Mouse (Mus musculus): ENCODE data around the gene Rnasel. TPM values are rescaled to one million over a fixed set of nuclear protein-coding genes. Genes with fewer than 3 reads are reported as not detected.

Rnasel gene
- 11.0 TPM for polyA plus RNA-seq (2014; fragmentation: Illumina TruSeq; extraction: RNeasy Lipid Tissue Mini Kit (QIAGEN cat#74804); ENCODE audit: low read depth, low replicate concordance)

DNA sequence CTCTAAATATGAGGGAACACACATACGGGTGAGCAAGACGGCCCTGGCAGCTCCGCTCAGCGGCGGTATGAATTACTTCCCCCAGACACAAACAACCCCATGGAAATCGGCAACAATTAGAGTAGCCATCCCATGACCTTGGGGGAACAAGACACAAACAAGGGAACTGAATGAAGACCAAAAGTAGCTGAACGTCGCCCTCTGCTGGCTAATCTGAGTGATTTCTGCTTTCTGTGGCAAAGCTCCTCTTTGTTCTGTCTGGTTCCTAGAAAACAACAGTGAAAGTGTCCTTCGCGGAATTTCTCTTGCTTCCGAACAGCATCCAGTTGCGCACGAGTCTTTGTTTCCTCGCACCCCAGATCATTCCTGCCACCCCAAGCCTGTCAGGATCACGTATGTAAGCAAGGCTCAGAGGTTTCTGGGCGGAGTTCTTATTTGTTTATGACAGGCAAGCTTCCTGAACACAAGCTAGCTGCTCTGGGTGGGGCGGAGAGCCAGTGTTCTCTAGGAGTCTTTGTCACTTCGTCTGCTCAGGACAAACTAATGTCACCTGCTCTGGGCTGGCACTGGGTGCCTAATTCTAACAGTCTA is at the start of gene Rnasel:
Gene Rnasel, plus strand, starts transcription at position 216 of the 591 bp plus-strand sequence.

DNA sequence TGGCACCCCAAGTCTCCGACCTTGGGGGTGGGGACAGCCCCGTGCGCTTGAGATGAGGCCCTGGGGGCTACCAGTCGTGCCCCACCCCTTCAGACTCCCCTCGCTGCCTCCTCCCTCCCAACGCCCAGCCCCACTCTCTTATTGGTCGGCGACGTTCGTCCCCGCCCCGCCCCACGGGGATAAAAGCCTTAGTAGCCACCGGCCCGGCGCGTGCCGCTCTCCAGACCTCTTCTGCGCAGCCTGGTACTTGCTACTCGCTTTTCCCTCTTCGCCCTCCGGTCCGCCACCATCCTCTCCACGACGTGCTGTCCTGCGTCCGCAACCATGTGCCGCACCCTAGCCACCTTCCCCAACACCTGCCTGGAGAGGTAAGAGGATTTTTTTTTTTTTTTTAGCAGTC is 9.1 kb upstream of the Rnasel start, which contains the start of gene Rgs16:
Gene Rgs16, plus strand, starts transcription at position 205 of the 400 bp plus-strand sequence.

Other genes starting within 250 kb of the Rnasel start
- 75.8 TPM for gene Npl, start 199.4 kb upstream of the Rnasel start, polyA plus RNA-seq (2014; fragmentation: Illumina TruSeq; extraction: RNeasy Lipid Tissue Mini Kit (QIAGEN cat#74804); ENCODE audit: low read depth, low replicate concordance)
- not detected for gene Rgs8, start 96.4 kb upstream of the Rnasel start, polyA plus RNA-seq (2014; fragmentation: Illumina TruSeq; extraction: RNeasy Lipid Tissue Mini Kit (QIAGEN cat#74804); ENCODE audit: low read depth, low replicate concordance)
- not detected for gene Rgs16, start 9.1 kb upstream of the Rnasel start, polyA plus RNA-seq (2014; fragmentation: Illumina TruSeq; extraction: RNeasy Lipid Tissue Mini Kit (QIAGEN cat#74804); ENCODE audit: low read depth, low replicate concordance)
- gene Rgsl1, start 94.7 kb downstream of the Rnasel start, polyA plus RNA-seq (2014; fragmentation: Illumina TruSeq; extraction: RNeasy Lipid Tissue Mini Kit (QIAGEN cat#74804); ENCODE audit: low read depth, low replicate concordance), result not detected
- not detected for gene Teddm1b, start 124.9 kb downstream of the Rnasel start, polyA plus RNA-seq (2014; fragmentation: Illumina TruSeq; extraction: RNeasy Lipid Tissue Mini Kit (QIAGEN cat#74804); ENCODE audit: low read depth, low replicate concordance)
- not detected for gene Teddm1a, start 142.3 kb downstream of the Rnasel start, polyA plus RNA-seq (2014; fragmentation: Illumina TruSeq; extraction: RNeasy Lipid Tissue Mini Kit (QIAGEN cat#74804); ENCODE audit: low read depth, low replicate concordance)
- 390 TPM for gene Glul, start 150.5 kb downstream of the Rnasel start, polyA plus RNA-seq (2014; fragmentation: Illumina TruSeq; extraction: RNeasy Lipid Tissue Mini Kit (QIAGEN cat#74804); ENCODE audit: low read depth, low replicate concordance)
- 0.12 TPM for gene Teddm2, start 150.8 kb downstream of the Rnasel start, polyA plus RNA-seq (2014; fragmentation: Illumina TruSeq; extraction: RNeasy Lipid Tissue Mini Kit (QIAGEN cat#74804); ENCODE audit: low read depth, low replicate concordance)

Data from kidney, adult 10 weeks (tissue).